Mouse (Mus musculus) liver, embryonic 16.5 days (tissue): ENCODE results near the gene Rbm39. TPM values are rescaled to one million over a fixed set of nuclear protein-coding genes. Genes with fewer than 3 reads are reported as not detected.

ENCODE experiments used
- ATAC-seq: fragments of 200-750 bp; cut with Nextera tagmentation; 2 replicates; pipeline ENCODE4 v1.8.0; 2017; ENCODE audit warnings: low read depth, mild to moderate bottlenecking, moderate number of reproducible peaks, moderate library complexity
- H3K27ac ChIP-seq: fragments of 300-500 bp; sonication (generic); 2 replicates; pipeline ENCODE4 v1.5.1; 2014; ENCODE audit warnings: mild to moderate bottlenecking, low read length
- H3K27me3 ChIP-seq: fragments of 300-500 bp; sonication (generic); 2 replicates; pipeline ENCODE4 v1.6.1; 2014; ENCODE audit warnings: low read depth, low read length, mixed read lengths; ENCODE audit not compliant: control insufficient read depth, insufficient read depth
- H3K36me3 ChIP-seq: fragments of 300-500 bp; sonication (generic); 2 replicates; pipeline ENCODE4 v1.6.1; 2014; ENCODE audit warnings: mild to moderate bottlenecking; ENCODE audit not compliant: control insufficient read depth, insufficient read depth
- H3K4me1 ChIP-seq: fragments of 300-500 bp; sonication (generic); 2 replicates; pipeline ENCODE4 v1.6.1; 2014; ENCODE audit warnings: low read depth, low read length, mixed read lengths; ENCODE audit not compliant: control insufficient read depth
- H3K4me2 ChIP-seq: fragments of 300-500 bp; sonication (generic); 2 replicates; pipeline ENCODE4 v1.6.1; 2014; ENCODE audit warnings: low read depth, low read length, mixed read lengths
- H3K4me3 ChIP-seq: fragments of 300-500 bp; sonication (generic); 2 replicates; pipeline ENCODE4 v1.5.1; 2014; ENCODE audit warnings: low read depth, mild to moderate bottlenecking, low read length
- H3K9ac ChIP-seq: fragments of 300-500 bp; sonication (generic); 2 replicates; pipeline ENCODE4 v1.6.1; 2014; ENCODE audit warnings: low read depth, low read length
- H3K9me3 ChIP-seq: fragments of 300-500 bp; sonication (generic); replicated peaks from 2 replicates; pipeline ENCODE4 v1.6.1; 2016; ENCODE audit warnings: low read length; ENCODE audit not compliant: control insufficient read depth
- WGBS: fragments of 180-500 bp; shearing (Covaris S2); extraction: QIAGEN DNeasy Blood & Tissue Kit; methylation state at CpG from one replicate; pipeline ENCODE4 v1.1.7; 2014; ENCODE audit not compliant: insufficient replicate concordance; 5-methylcytosine and 5-hydroxymethylcytosine counted together
- polyA plus RNA-seq: library from polyadenylated mRNA; unstranded; fragments of >200 nt; fragmentation: Nextera tagmentation; extraction: Ambion mirVana; gene quantifications from 2 replicates; pipeline ENCODE4 v1.2.1, GENCODE M21; 2015

The Rbm39 gene
- polyA plus RNA-seq, result 229 and 233 TPM in 2 replicates

- H3K4me1 ChIP-seq, result peaks cover 21% of the 10 kb centered on the region
- WGBS, result under 1% methylated on average over 47 of the region's 47 CpGs
- ATAC-seq, result peak; percentile 92
- H3K4me2 ChIP-seq, result peak within 1 kb of the TSS; percentile 89
- H3K27ac ChIP-seq, result peak within 1 kb of the TSS; percentile 98
- H3K9ac ChIP-seq, result peak within 1 kb of the TSS; percentile 100
- H3K27me3 ChIP-seq, result no peaks in the 10 kb centered on the region
- H3K9me3 ChIP-seq, result no peaks in the 10 kb centered on the region
- peak within 1 kb of the TSS; percentile 93 for H3K4me3 ChIP-seq
- peaks cover 19% of the 10 kb centered on the region for H3K36me3 ChIP-seq
Observed at GRCm38 (mm10) chr2:156180094-156180821, at the start of gene Rbm39. Rbm39 (minus strand) TSS chr2:156180238.

GRCm38 (mm10) chr2:156229171-156229570 is 49.1 kb upstream of the Rbm39 start:
- H3K4me1 ChIP-seq, result peaks cover under 1% of the 10 kb centered on the region; the same call in 1 of the 2 replicates

GRCm38 (mm10) chr2:156227689-156228088 is 47.7 kb upstream of the Rbm39 start:
- Histone ChIP-seq H3K4me2 (no peak overlapping the region), H3K9me3 (no peaks in the 10 kb centered on the region), H3K27me3 (no peaks in the 10 kb centered on the region), H3K36me3 (no peaks in the 10 kb centered on the region; the same call in 1 of the 2 replicates), H3K4me1 (peaks cover 9% of the 10 kb centered on the region; the same call in 1 of the 2 replicates), H3K27ac (no peak overlapping the region), H3K4me3 (no peak overlapping the region), H3K9ac (no peak overlapping the region)
- 79% methylated on average over 1 of the region's 1 CpGs for WGBS
- no peak for ATAC-seq

More at GRCm38 (mm10) chr2:156229171-156229570, 49.1 kb upstream of the Rbm39 start:
- Histone ChIP-seq H3K27me3 (no peaks in the 10 kb centered on the region), H3K9ac (no peak overlapping the region), H3K4me2 (no peak overlapping the region), H3K4me3 (no peak overlapping the region), H3K27ac (no peak overlapping the region), H3K36me3 (no peaks in the 10 kb centered on the region; the same call in 1 of the 2 replicates), H3K9me3 (no peaks in the 10 kb centered on the region)
- no peak for ATAC-seq
- WGBS, result 80% methylated on average over 1 of the region's 1 CpGs

GRCm38 (mm10) chr2:156224043-156224442 is 44.0 kb upstream of the Rbm39 start:
- no peak overlapping the region for H3K27ac ChIP-seq
- no peak overlapping the region for H3K4me2 ChIP-seq
- H3K4me1 ChIP-seq, result peaks cover 9% of the 10 kb centered on the region; the same call in 1 of the 2 replicates
- no peaks in the 10 kb centered on the region; the same call in 1 of the 2 replicates for H3K36me3 ChIP-seq
- H3K9ac ChIP-seq, result no peak overlapping the region
- no peak for ATAC-seq
- 29% methylated on average over 5 of the region's 5 CpGs for WGBS
- no peak overlapping the region for H3K4me3 ChIP-seq
- H3K27me3 ChIP-seq, result no peaks in the 10 kb centered on the region
- no peaks in the 10 kb centered on the region for H3K9me3 ChIP-seq

- H3K4me1 ChIP-seq, result peaks cover 9% of the 10 kb centered on the region; the same call in 1 of the 2 replicates
- no peak overlapping the region for H3K27ac ChIP-seq
- H3K9ac ChIP-seq, result no peak overlapping the region
- no peak overlapping the region for H3K4me3 ChIP-seq
- ATAC-seq, result no peak
- no peaks in the 10 kb centered on the region; the same call in 1 of the 2 replicates for H3K36me3 ChIP-seq
- no peaks in the 10 kb centered on the region for H3K9me3 ChIP-seq
- no peak overlapping the region for H3K4me2 ChIP-seq
- H3K27me3 ChIP-seq, result no peaks in the 10 kb centered on the region
Observed at GRCm38 (mm10) chr2:156222100-156222499, 42.1 kb upstream of the Rbm39 start.

GRCm38 (mm10) chr2:156217786-156218185 is 37.7 kb upstream of the Rbm39 start:
- Histone ChIP-seq H3K4me3 (no peak overlapping the region), H3K27me3 (no peaks in the 10 kb centered on the region), H3K4me1 (no peaks in the 10 kb centered on the region), H3K27ac (no peak overlapping the region), H3K4me2 (no peak overlapping the region), H3K36me3 (peaks cover 2% of the 10 kb centered on the region; the same call in 1 of the 2 replicates), H3K9ac (no peak overlapping the region), H3K9me3 (no peaks in the 10 kb centered on the region)
- no peak for ATAC-seq
- 69% methylated on average over 1 of the region's 1 CpGs for WGBS

GRCm38 (mm10) chr2:156203917-156204316 is 23.9 kb upstream of the Rbm39 start:
- H3K9ac ChIP-seq, result no peak overlapping the region
- H3K36me3 ChIP-seq, result no peaks in the 10 kb centered on the region; the same call in 1 of the 2 replicates
- no peak for ATAC-seq
- H3K4me2 ChIP-seq, result no peak overlapping the region
- H3K27me3 ChIP-seq, result no peaks in the 10 kb centered on the region
- no peak overlapping the region for H3K27ac ChIP-seq
- no peak overlapping the region for H3K4me3 ChIP-seq
- peaks cover 6% of the 10 kb centered on the region for H3K4me1 ChIP-seq
- 76% methylated on average over 6 of the region's 6 CpGs for WGBS
- no peaks in the 10 kb centered on the region for H3K9me3 ChIP-seq

DNA sequence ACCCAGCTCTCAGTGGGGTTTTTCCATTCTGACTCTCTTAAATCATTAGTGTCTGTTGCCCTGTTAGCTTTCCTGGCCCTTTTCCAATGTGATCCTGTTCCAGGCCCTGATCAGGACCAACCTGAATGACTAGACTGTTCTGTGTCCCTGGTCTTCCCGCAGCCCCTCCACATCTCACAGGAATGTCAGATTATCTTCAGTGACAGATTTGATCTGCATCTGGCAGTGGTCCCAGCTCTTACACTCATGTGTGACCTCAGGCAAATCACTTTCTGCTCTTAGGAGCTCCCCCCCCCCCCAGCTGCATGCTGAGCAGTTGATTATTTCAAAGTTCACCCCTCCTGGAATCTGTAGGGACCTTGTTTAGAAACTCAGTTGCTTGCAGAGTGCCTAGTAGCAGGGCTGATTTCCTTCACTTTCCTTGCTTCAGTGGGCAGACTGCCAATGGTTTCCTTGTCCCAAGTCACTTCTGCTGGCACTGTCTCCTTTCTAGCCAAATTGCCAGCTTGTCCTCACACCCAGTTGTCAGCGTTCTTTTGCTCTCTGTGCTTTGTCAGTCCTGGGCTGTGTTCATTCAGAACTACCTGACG is 22.9 kb upstream of the Rbm39 start:
- Histone ChIP-seq H3K36me3 (no peaks in the 10 kb centered on the region; the same call in 1 of the 2 replicates), H3K4me3 (no peak overlapping the region), H3K27me3 (no peaks in the 10 kb centered on the region), H3K4me2 (no peak overlapping the region), H3K9me3 (no peaks in the 10 kb centered on the region), H3K27ac (peak overlapping the region; percentile 5; the same call in 1 of the 2 replicates), H3K9ac (no peak overlapping the region), H3K4me1 (peaks cover 15% of the 10 kb centered on the region)
- WGBS, result 71% methylated on average over 3 of the region's 3 CpGs
- ATAC-seq, result peak; percentile 52

DNA sequence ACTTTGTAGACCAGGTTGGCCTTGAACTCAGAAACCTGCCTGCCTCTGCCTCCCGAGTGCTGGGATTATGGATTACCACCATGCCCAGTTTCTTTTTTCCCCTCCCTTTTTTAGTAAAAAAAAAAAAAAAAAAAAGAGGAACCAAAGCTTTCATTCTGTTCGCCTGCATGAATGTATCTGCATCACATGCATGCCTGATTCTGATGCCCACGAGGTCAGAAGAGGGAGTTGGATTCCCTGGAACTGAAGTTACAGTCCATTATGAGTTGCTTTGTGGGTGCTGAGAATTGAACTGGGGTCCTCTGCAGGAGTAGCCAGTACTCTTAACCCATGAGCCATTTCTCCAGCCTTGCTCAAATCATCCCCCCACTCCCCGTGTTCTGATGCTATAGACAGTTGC is 21.4 kb upstream of the Rbm39 start:
- H3K36me3 ChIP-seq, result no peaks in the 10 kb centered on the region; the same call in 1 of the 2 replicates
- no peak for ATAC-seq
- no peak overlapping the region for H3K4me2 ChIP-seq
- no peaks in the 10 kb centered on the region for H3K9me3 ChIP-seq
- no peak overlapping the region for H3K9ac ChIP-seq
- peaks cover 21% of the 10 kb centered on the region for H3K4me1 ChIP-seq
- no peak overlapping the region for H3K27ac ChIP-seq
- H3K4me3 ChIP-seq, result no peak overlapping the region
- no peaks in the 10 kb centered on the region for H3K27me3 ChIP-seq
- 64% methylated on average over 4 of the region's 4 CpGs for WGBS
